Mouse (Mus musculus) heart, embryonic 16.5 days (tissue): Measurements from ENCODE around the gene Ftcd. TPM values are rescaled to one million over a fixed set of nuclear protein-coding genes. Genes with fewer than 3 reads are reported as not detected.

Experiments
- ATAC-seq: fragments of 200-750 bp; cut with Nextera tagmentation; replicated peaks from 2 replicates; pipeline ENCODE4 v1.8.0; 2017; ENCODE audit warnings: moderate number of reproducible peaks; ENCODE audit not compliant: insufficient read depth, low FRiP score; ENCODE audit errors: extremely low read depth
- H3K27ac ChIP-seq: fragments of 300-500 bp; sonication (generic); 2 replicates; pipeline ENCODE4 v1.5.1; 2014; ENCODE audit warnings: mild to moderate bottlenecking, low read length, control low read depth, moderate library complexity
- H3K27me3 ChIP-seq: fragments of 300-500 bp; sonication (generic); 2 replicates; pipeline ENCODE4 v1.6.1; 2014; ENCODE audit warnings: low read length, mixed read lengths; ENCODE audit not compliant: control insufficient read depth, insufficient read depth
- H3K36me3 ChIP-seq: fragments of 300-500 bp; sonication (generic); 2 replicates; pipeline ENCODE4 v1.6.1; 2014; ENCODE audit not compliant: control insufficient read depth, insufficient read depth
- H3K4me1 ChIP-seq: fragments of 300-500 bp; sonication (generic); 2 replicates; pipeline ENCODE4 v1.6.1; 2014; ENCODE audit warnings: low read length, mixed read lengths; ENCODE audit not compliant: control insufficient read depth, insufficient read depth
- H3K4me2 ChIP-seq: fragments of 300-500 bp; sonication (generic); 2 replicates; pipeline ENCODE4 v1.6.1; 2014; ENCODE audit warnings: low read depth, mild to moderate bottlenecking, control low read depth, low read length
- H3K4me3 ChIP-seq: fragments of 300-500 bp; sonication (generic); 2 replicates; pipeline ENCODE4 v1.5.1; 2014; ENCODE audit warnings: mild to moderate bottlenecking, control low read depth, low read length
- H3K9ac ChIP-seq: fragments of 300-500 bp; sonication (generic); 2 replicates; pipeline ENCODE4 v1.6.1; 2014; ENCODE audit warnings: low read length, control low read depth
- H3K9me3 ChIP-seq: fragments of 300-500 bp; sonication (generic); replicated peaks from 2 replicates; pipeline ENCODE4 v1.6.1; 2016; ENCODE audit warnings: low read length; ENCODE audit not compliant: control insufficient read depth
- WGBS: fragments of 180-500 bp; shearing (Covaris S2); extraction: QIAGEN DNeasy Blood & Tissue Kit; methylation state at CpG from one replicate; pipeline ENCODE4 v1.1.7; 2014; 5-methylcytosine and 5-hydroxymethylcytosine counted together
- polyA plus RNA-seq: library from polyadenylated mRNA; unstranded; fragments of >200 nt; fragmentation: Nextera tagmentation; extraction: Ambion mirVana; gene quantifications from 2 replicates; pipeline ENCODE4 v1.2.1, GENCODE M21; 2015

Ftcd gene
- 3.5 and 4.0 TPM in 2 replicates for polyA plus RNA-seq

GRCm38 (mm10) chr10:76575374-76575773 is at the start of gene Ftcd:
TSS of gene Ftcd (plus strand) at chr10:76575648.
- H3K36me3 ChIP-seq, result no peaks in the 10 kb centered on the region
- H3K4me2 ChIP-seq, result no peak within 1 kb of the TSS
- no peaks in the 10 kb centered on the region; the same call in 1 of the 2 replicates for H3K4me1 ChIP-seq
- no peak within 1 kb of the TSS for H3K4me3 ChIP-seq
- no peaks in the 10 kb centered on the region for H3K27me3 ChIP-seq
- H3K27ac ChIP-seq, result no peak within 1 kb of the TSS
- H3K9me3 ChIP-seq, result 0 out of 2 replicates have a peak, but pooled peaks cover 2% of the 10 kb centered on the region
- 77% methylated on average over 3 of the region's 3 CpGs for WGBS
- no peak for ATAC-seq
- no peak within 1 kb of the TSS for H3K9ac ChIP-seq

GRCm38 (mm10) chr10:76530922-76531321 is 44.5 kb upstream of the Ftcd start:
- H3K9me3 ChIP-seq, result no peaks in the 10 kb centered on the region
- peak overlapping the region; percentile 96 for H3K4me2 ChIP-seq
- no peak; the same call in 1 of the 2 replicates for ATAC-seq
- WGBS, result 2% methylated on average over 11 of the region's 11 CpGs
- no peaks in the 10 kb centered on the region for H3K27me3 ChIP-seq
- peaks cover 6% of the 10 kb centered on the region for H3K4me1 ChIP-seq
- H3K4me3 ChIP-seq, result peak overlapping the region; percentile 83
- peak overlapping the region; percentile 43; the same call in 1 of the 2 replicates for H3K27ac ChIP-seq
- peak overlapping the region; percentile 70 for H3K9ac ChIP-seq
- peaks cover 9% of the 10 kb centered on the region; the same call in 1 of the 2 replicates for H3K36me3 ChIP-seq

- Histone ChIP-seq H3K27me3 (no peaks in the 10 kb centered on the region), H3K36me3 (peaks cover 12% of the 10 kb centered on the region), H3K9me3 (no peaks in the 10 kb centered on the region), H3K4me1 (peaks cover 6% of the 10 kb centered on the region), H3K27ac (peak within 1 kb of the TSS; percentile 61), H3K4me3 (peak within 1 kb of the TSS; percentile 83), H3K9ac (peak within 1 kb of the TSS; percentile 84), H3K4me2 (peak within 1 kb of the TSS; percentile 96)
- under 1% methylated on average over 37 of the region's 37 CpGs for WGBS
- ATAC-seq, result peak; percentile 99
These were observed 44.1 kb upstream of the Ftcd start, which contains the start of gene Lss for GRCm38 (mm10) chr10:76531375-76531774. TSS of gene Lss (plus strand) at chr10:76531588.

- ATAC-seq, result no peak
- H3K27ac ChIP-seq, result peak overlapping the region; percentile 61
These were observed 43.6 kb upstream of the Ftcd start for GRCm38 (mm10) chr10:76531828-76532227.

GRCm38 (mm10) chr10:76535526-76535925 is 39.9 kb upstream of the Ftcd start:
- H3K4me1 ChIP-seq, result peaks cover 4% of the 10 kb centered on the region
- 95% methylated on average over 7 of the region's 7 CpGs for WGBS
- no peak overlapping the region for H3K4me3 ChIP-seq
- ATAC-seq, result no peak
- no peaks in the 10 kb centered on the region for H3K27me3 ChIP-seq
- no peak overlapping the region for H3K27ac ChIP-seq
- no peak overlapping the region for H3K9ac ChIP-seq
- peaks cover 37% of the 10 kb centered on the region for H3K36me3 ChIP-seq
- H3K4me2 ChIP-seq, result no peak overlapping the region
- H3K9me3 ChIP-seq, result no peaks in the 10 kb centered on the region

More at GRCm38 (mm10) chr10:76531828-76532227, 43.6 kb upstream of the Ftcd start:
- Histone ChIP-seq H3K36me3 (peaks cover 16% of the 10 kb centered on the region), H3K4me3 (peak overlapping the region; percentile 83), H3K27me3 (no peaks in the 10 kb centered on the region), H3K4me1 (peaks cover 6% of the 10 kb centered on the region), H3K4me2 (peak overlapping the region; percentile 96), H3K9ac (peak overlapping the region; percentile 84), H3K9me3 (no peaks in the 10 kb centered on the region)
- 1% methylated on average over 14 of the region's 14 CpGs for WGBS

- 52% methylated on average over 9 of the region's 9 CpGs for WGBS
- Histone ChIP-seq H3K27me3 (no peaks in the 10 kb centered on the region), H3K36me3 (peaks cover 51% of the 10 kb centered on the region), H3K27ac (no peak overlapping the region), H3K9me3 (no peaks in the 10 kb centered on the region), H3K4me3 (no peak overlapping the region), H3K4me2 (no peak overlapping the region), H3K9ac (no peak overlapping the region), H3K4me1 (no peaks in the 10 kb centered on the region)
- ATAC-seq, result no peak
These were observed 37.8 kb upstream of the Ftcd start for GRCm38 (mm10) chr10:76537619-76538018.

- ATAC-seq, result no peak
- 90% methylated on average over 11 of the region's 11 CpGs for WGBS
- Histone ChIP-seq H3K4me3 (no peak overlapping the region), H3K27ac (no peak overlapping the region), H3K4me2 (no peak overlapping the region), H3K9ac (no peak overlapping the region), H3K9me3 (no peaks in the 10 kb centered on the region), H3K36me3 (peaks cover 66% of the 10 kb centered on the region), H3K4me1 (no peaks in the 10 kb centered on the region), H3K27me3 (no peaks in the 10 kb centered on the region)
These were observed 33.9 kb upstream of the Ftcd start for GRCm38 (mm10) chr10:76541336-76542085.

- WGBS, result 77% methylated on average over 10 of the region's 10 CpGs
- H3K27me3 ChIP-seq, result no peaks in the 10 kb centered on the region
These were observed 32.6 kb upstream of the Ftcd start for GRCm38 (mm10) chr10:76542636-76543375.

GRCm38 (mm10) chr10:76546566-76546965 is 28.9 kb upstream of the Ftcd start:
- H3K36me3 ChIP-seq, result peaks cover 59% of the 10 kb centered on the region
- no peaks in the 10 kb centered on the region for H3K9me3 ChIP-seq
- H3K27me3 ChIP-seq, result no peaks in the 10 kb centered on the region
- H3K27ac ChIP-seq, result no peak overlapping the region
- no peak overlapping the region for H3K9ac ChIP-seq
- no peak for ATAC-seq
- WGBS, result 90% methylated on average over 8 of the region's 8 CpGs
- no peak overlapping the region for H3K4me3 ChIP-seq
- no peak overlapping the region for H3K4me2 ChIP-seq
- no peaks in the 10 kb centered on the region for H3K4me1 ChIP-seq

More at GRCm38 (mm10) chr10:76542636-76543375, 32.6 kb upstream of the Ftcd start:
- H3K4me2 ChIP-seq, result no peak overlapping the region
- no peak overlapping the region for H3K9ac ChIP-seq
- H3K27ac ChIP-seq, result no peak overlapping the region
- peaks cover 70% of the 10 kb centered on the region for H3K36me3 ChIP-seq
- ATAC-seq, result no peak
- H3K4me1 ChIP-seq, result no peaks in the 10 kb centered on the region
- H3K4me3 ChIP-seq, result no peak overlapping the region
- H3K9me3 ChIP-seq, result no peaks in the 10 kb centered on the region
